Mouse (Mus musculus): ENCODE data around the gene Ptcd3.

GRCm38 (mm10) chr6:71909384-71909783, 834 bp upstream of the Ptcd3 start:
- TF ChIP-seq CTCF (IDR thresholded peaks at IDR 0.05; ENCODE audit: extremely low read depth, insufficient read depth, low read length) = no peak
- no peak for TF ChIP-seq POLR2A (IDR thresholded peaks at IDR 0.05; ENCODE audit: extremely low read depth, insufficient read depth, low read length)
